Mouse (Mus musculus): ENCODE measurements around the gene Fcer1g. TPM values are rescaled to one million over a fixed set of nuclear protein-coding genes. Genes with fewer than 3 reads are reported as not detected.

Gene Fcer1g
- polyA plus RNA-seq, 1 experiment from 2014 or later, result 23.3 TPM

DNA sequence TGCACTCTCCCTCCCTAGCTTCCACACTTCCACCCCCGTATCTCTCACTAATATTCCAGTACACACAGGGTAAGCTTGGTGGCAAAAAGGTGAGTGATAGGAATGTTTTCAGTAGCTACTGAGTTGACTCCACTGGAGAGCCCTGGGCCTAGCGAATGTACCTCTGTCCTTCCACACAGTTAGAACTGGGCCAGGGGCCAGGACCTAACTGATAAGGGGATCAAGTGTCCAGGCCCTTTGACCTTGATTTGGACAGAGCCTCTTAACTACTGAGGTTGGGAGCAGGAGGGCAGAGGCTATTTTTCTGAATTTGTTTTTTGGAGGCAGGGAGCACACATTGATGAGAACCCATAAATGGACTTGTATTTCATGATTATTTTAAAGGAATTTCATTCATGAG, 10.4 kb downstream of the Fcer1g start:
- no peak overlapping the region for H3K4me2 ChIP-seq (replicated peaks)
- H3K9me3 ChIP-seq, result no peaks in the 10 kb centered on the region
- no peaks in the 10 kb centered on the region for H3K36me3 ChIP-seq
- H3K27me3 ChIP-seq, result no peaks in the 10 kb centered on the region
- H3K4me1 ChIP-seq, result peaks cover 9% of the 10 kb centered on the region
- no peak overlapping the region for H3K4me3 ChIP-seq
- H3K9ac ChIP-seq, result no peak overlapping the region
- no peak overlapping the region for H3K27ac ChIP-seq
- 75% methylated on average over 2 of the region's 2 CpGs for WGBS
- no peak for ATAC-seq (ENCODE audit: insufficient number of reproducible peaks, insufficient read depth, low FRiP score, low TSS enrichment)

DNA sequence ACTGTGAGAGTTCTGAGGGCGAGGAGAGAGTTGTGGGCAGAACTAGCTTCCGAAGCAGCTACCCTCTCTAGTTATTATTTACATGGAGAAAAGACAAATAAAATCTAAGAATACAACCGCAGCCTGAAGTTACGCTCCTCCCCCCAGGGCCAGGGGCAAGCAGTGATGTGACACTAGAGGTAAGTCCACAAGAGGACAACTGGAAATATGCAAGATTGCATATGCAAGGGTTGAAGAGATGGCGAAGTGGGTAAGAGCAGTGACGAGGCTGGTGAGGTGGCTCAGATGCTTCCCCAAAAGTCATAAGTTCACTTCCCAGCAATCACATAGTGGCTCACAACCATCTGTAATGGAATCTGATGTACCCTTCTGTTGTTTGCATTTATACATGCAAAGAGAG, 11.0 kb downstream of the Fcer1g start:
- Histone ChIP-seq H3K9me3 (no peaks in the 10 kb centered on the region), H3K4me1 (peaks cover 9% of the 10 kb centered on the region), H3K36me3 (no peaks in the 10 kb centered on the region), H3K4me3 (peak overlapping the region; percentile 56; the same call in 1 of the 2 replicates), H3K27me3 (no peaks in the 10 kb centered on the region), H3K4me2 (replicated peaks) (peak overlapping the region; percentile 74), H3K9ac (no peak overlapping the region), H3K27ac (peak overlapping the region; percentile 87)
- ATAC-seq (ENCODE audit: insufficient number of reproducible peaks, insufficient read depth, low FRiP score, low TSS enrichment), result no peak
- WGBS, result 80% methylated on average over 6 of the region's 6 CpGs

DNA sequence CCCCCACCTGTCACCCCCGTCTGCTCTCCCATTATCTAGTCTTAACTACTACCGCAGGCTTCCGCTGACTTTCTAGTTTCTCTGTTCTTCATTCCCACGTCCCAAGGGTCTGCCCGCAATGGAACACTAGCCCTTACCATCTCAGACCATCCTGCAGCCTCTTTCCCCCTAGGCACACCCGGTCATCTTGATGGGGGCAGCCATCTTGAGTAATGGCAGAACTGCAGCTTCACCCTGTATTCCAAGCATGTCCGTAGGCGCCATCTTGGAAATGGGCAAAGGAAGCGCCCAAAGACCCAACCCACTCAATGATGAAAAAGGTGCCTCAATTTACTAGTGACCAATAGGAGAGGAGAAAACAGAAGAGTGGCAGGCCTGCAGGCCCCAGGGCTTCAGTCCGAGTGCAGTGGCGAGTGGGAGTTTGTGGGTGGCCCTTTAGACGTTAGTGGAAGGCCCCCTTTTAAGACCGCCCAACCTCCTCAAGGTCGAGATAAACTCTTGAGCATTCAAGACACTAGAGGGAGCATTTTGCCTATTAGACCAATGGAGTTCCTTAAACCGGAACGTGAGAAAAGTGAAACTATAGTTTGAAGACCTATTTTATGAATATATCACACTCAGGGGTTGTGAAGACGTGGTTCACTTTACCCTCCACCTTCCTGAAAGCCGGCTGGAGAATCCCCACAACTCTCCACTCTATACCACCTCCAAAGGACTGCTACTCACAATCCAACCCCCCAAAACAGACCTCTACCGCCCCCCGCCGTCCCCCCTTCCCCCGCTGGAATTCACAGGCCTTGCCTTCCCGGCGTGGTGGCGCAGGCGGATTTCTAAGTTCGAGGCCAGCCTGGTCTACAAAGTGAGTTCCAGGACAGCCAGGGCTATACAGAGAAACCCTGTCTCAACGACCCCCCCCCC, 11.7 kb downstream of the Fcer1g start, which contains the start of gene Tomm40l:
Gene Tomm40l (minus strand): TSS at position 277 of the 918 bp plus-strand sequence.
- Histone ChIP-seq H3K4me2 (replicated peaks) (peak within 1 kb of the TSS; percentile 74), H3K9ac (peak within 1 kb of the TSS; percentile 51), H3K36me3 (no peaks in the 10 kb centered on the region), H3K9me3 (no peaks in the 10 kb centered on the region), H3K27ac (peak within 1 kb of the TSS; percentile 87), H3K27me3 (no peaks in the 10 kb centered on the region), H3K4me1 (peaks cover 9% of the 10 kb centered on the region), H3K4me3 (peak within 1 kb of the TSS; percentile 56)
- peak; percentile 96 for ATAC-seq (ENCODE audit: insufficient number of reproducible peaks, insufficient read depth, low FRiP score, low TSS enrichment)
- WGBS, result 2% methylated on average over 28 of the region's 28 CpGs

DNA sequence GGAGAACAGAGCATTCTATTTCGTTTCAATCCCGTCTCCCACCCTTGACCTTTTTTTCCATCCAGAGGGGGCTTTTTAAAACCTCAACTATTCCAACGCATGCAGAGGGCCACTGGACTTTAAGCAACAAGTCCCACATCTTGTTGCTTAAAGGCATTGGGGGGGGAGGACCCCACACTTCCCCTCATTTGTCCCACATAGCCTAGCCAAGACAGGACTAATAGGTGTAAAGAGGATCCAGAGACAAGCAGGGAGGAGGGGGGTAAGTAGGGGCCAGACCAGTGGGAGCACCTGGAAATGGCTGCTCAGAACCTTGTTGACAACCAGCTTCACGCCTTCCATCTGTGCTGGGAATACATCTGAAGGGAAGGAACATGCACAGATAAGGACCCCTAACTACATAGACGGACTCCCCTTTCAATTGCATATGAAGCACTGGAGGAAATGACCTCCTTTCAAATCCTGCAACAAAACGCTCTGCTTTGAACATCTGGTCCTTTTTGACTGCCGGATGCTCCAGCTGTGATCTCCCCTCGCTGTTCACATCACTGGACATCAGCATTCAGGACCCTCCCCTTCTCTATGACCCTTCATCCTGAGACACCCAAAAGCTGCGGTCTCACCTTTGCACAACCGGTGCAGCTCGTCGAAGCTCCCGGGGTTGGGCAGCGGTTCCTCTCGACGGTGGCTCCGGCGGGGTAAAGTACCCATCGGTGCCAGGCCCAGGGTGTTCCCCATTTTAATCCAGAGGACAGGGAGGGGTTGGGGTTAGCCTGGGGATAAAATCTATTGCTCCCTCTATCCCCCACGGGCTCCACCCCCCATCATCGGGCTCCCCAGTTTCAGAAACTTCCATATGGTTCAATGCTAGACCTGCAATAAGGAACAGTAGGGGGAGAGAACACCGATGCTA, 12.6 kb downstream of the Fcer1g start:
- Histone ChIP-seq H3K27ac (no peak overlapping the region), H3K9ac (peak overlapping the region; percentile 51), H3K4me1 (peaks cover 9% of the 10 kb centered on the region), H3K4me3 (peak overlapping the region; percentile 56), H3K27me3 (no peaks in the 10 kb centered on the region), H3K9me3 (no peaks in the 10 kb centered on the region), H3K4me2 (replicated peaks) (peak overlapping the region; percentile 74), H3K36me3 (no peaks in the 10 kb centered on the region)
- ATAC-seq (ENCODE audit: insufficient number of reproducible peaks, insufficient read depth, low FRiP score, low TSS enrichment), result no peak
- WGBS, result 6% methylated on average over 22 of the region's 22 CpGs

DNA sequence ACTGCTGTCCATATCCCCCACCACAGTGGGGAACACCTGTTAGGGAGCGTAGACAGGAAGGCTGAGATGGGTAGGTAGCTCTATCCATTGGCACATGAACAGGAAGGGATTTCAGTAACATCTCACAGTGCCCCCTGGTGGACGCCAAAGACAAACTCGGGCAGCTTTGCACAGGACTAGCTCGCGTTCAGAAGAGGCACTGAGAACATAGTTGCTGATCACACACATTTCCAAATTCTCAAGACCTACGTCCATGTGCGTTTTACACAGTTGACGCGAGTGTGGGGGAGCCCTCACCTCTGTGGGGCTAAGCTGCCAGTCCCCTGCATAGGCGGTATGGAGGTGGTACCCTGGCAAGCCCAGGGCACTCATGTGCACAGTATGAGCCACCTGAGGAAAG, 13.3 kb downstream of the Fcer1g start:
- ATAC-seq (ENCODE audit: insufficient number of reproducible peaks, insufficient read depth, low FRiP score, low TSS enrichment), result peak; percentile 17; the same call in 1 of the 2 replicates
- no peaks in the 10 kb centered on the region for H3K27me3 ChIP-seq
- peak overlapping the region; percentile 19; the same call in 1 of the 2 replicates for H3K9ac ChIP-seq

DNA sequence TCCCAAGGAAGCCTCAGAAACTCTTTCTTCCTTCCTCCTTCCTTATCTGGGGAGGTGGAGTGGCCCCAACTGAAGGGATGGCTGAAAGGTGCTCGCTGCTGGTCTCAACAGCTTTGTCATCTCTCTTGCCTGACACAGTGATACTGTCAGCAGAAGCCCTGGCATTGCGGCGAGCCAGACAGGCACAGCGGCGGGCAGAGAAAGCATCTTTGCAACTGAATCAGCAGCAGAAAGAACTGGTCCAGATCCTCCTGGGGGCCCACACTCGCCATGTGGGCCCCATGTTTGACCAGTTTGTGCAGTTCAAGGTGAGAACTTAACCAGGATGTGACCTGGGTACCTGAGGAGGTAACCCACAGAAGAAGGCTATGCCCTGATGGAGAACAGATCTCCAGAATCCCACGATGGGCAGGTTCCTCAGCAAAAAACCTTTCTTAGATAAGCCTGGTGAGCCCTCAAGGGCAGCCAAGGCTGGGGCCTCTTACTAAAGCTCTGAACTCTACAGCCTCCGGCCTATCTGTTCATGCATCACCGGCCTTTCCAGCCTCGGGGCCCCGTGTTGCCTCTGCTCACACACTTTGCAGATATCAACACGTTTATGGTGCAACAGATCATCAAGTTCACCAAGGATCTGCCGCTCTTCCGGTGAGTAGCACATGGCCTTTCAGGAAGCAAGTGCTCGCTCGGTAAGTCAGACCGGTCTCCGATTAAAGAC, 17.8 kb downstream of the Fcer1g start:
- WGBS, result 90% methylated on average over 18 of the region's 18 CpGs
- H3K27ac ChIP-seq, result no peak overlapping the region

More for the DNA sequence above, 13.3 kb downstream of the Fcer1g start:
- H3K36me3 ChIP-seq, result no peaks in the 10 kb centered on the region
- H3K4me2 ChIP-seq (replicated peaks), result peak overlapping the region; percentile 74
- peaks cover 9% of the 10 kb centered on the region for H3K4me1 ChIP-seq
- 9% methylated on average over 10 of the region's 10 CpGs for WGBS
- peak overlapping the region; percentile 56; the same call in 1 of the 2 replicates for H3K4me3 ChIP-seq
- no peak overlapping the region for H3K27ac ChIP-seq
- H3K9me3 ChIP-seq, result no peaks in the 10 kb centered on the region

DNA sequence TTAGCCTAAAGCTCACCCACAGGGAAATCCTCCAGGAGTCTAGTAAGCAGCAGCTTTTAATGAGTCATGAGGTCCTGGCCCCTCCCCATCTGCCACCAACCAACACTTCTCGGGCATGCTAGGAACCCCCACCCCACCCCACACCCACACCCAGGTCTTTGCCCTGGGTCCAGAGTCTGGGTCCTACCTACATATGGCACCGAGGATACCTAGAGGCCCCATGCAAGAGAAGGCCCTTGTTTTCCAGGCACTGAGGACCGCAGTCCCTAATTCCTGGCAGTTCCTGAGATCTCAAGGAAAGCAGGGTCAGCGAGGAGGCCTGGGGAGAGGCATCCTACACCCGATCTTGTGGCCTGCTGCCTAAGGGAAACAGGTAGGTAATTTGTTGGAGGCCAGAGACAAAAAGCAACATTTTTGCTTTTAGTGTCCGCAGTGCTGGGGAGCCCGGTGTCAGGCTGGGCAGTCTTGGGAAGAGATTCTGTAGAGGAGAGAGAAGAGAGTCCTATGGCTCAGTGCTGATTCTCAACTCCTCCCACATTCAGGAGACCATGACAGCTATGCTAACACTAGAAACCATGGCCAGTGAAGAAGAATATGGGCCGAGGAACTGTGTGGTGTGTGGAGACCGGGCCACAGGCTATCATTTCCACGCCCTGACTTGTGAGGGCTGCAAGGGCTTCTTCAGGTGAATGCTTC, 20.2 kb downstream of the Fcer1g start, which contains the start of gene Nr1i3:
Gene Nr1i3 (plus strand): TSS at position 170 of the 696 bp plus-strand sequence.
- Histone ChIP-seq H3K4me2 (replicated peaks) (no peak within 1 kb of the TSS), H3K9ac (no peak within 1 kb of the TSS), H3K36me3 (no peaks in the 10 kb centered on the region), H3K4me1 (no peaks in the 10 kb centered on the region), H3K9me3 (no peaks in the 10 kb centered on the region), H3K27me3 (no peaks in the 10 kb centered on the region), H3K4me3 (no peak within 1 kb of the TSS), H3K27ac (no peak within 1 kb of the TSS)
- 69% methylated on average over 10 of the region's 10 CpGs for WGBS
- no peak for ATAC-seq (ENCODE audit: insufficient number of reproducible peaks, insufficient read depth, low FRiP score, low TSS enrichment)

More for the DNA sequence above, 17.8 kb downstream of the Fcer1g start:
- ATAC-seq (ENCODE audit: insufficient number of reproducible peaks, insufficient read depth, low FRiP score, low TSS enrichment), result no peak
- Histone ChIP-seq H3K36me3 (no peaks in the 10 kb centered on the region), H3K9ac (no peak overlapping the region), H3K27me3 (no peaks in the 10 kb centered on the region), H3K4me2 (replicated peaks) (no peak overlapping the region), H3K9me3 (no peaks in the 10 kb centered on the region), H3K4me1 (peaks cover 6% of the 10 kb centered on the region), H3K4me3 (no peak overlapping the region)

DNA sequence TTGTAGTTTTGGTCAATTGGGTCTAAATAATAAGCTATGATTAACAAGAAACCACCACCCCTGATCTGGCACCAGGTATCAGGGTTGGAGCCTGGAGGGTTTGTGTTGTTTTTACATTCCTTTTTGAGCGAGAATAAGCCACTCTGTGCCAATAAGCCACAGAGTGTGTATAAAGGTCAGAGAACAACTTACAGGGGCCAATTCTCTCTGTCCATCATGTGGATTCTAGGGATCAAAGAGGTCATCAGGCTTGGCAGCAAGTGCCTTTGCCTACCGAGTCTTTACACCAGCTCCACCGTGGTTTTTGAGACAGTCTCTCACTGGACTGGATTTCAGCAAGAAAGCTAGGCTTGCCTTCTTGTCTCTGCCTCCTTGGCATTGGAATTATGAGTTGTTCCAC, 21.3 kb downstream of the Fcer1g start:
- no peak overlapping the region for H3K4me2 ChIP-seq (replicated peaks)
- H3K4me1 ChIP-seq, result no peaks in the 10 kb centered on the region
- no peak overlapping the region for H3K27ac ChIP-seq
- H3K9ac ChIP-seq, result no peak overlapping the region
- H3K9me3 ChIP-seq, result no peaks in the 10 kb centered on the region
- no peak for ATAC-seq (ENCODE audit: insufficient number of reproducible peaks, insufficient read depth, low FRiP score, low TSS enrichment)
- H3K27me3 ChIP-seq, result no peaks in the 10 kb centered on the region
- H3K4me3 ChIP-seq, result no peak overlapping the region
- WGBS, result 42% methylated on average over 3 of the region's 3 CpGs
- H3K36me3 ChIP-seq, result no peaks in the 10 kb centered on the region

DNA sequence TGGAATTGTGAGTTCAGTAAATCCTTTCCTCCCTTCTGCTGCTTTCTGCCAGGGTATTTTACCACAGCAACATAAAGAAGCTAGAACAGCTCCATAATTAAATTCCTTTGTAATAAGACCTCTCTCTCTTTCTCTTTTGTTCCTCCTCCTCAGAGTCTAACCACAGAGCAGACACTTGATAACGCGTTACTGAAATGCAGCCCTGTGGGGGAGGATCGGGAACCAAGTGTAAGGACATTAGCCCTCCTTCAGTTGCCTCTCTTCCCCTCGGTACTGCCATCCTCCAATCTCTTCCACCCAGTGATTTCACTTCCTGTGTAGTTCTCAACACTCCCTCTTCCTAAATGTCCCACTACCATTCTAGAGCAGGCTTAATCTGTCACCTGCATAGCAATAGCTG, 24.8 kb downstream of the Fcer1g start:
- ATAC-seq (ENCODE audit: insufficient number of reproducible peaks, insufficient read depth, low FRiP score, low TSS enrichment), result no peak
- no peak overlapping the region for H3K27ac ChIP-seq
- no peaks in the 10 kb centered on the region for H3K4me1 ChIP-seq
- WGBS, result 24% methylated on average over 4 of the region's 4 CpGs
- no peaks in the 10 kb centered on the region for H3K27me3 ChIP-seq
- no peak overlapping the region for H3K4me2 ChIP-seq (replicated peaks)
- no peaks in the 10 kb centered on the region for H3K36me3 ChIP-seq
- H3K9me3 ChIP-seq, result no peaks in the 10 kb centered on the region
- H3K4me3 ChIP-seq, result no peak overlapping the region
- no peak overlapping the region for H3K9ac ChIP-seq

DNA sequence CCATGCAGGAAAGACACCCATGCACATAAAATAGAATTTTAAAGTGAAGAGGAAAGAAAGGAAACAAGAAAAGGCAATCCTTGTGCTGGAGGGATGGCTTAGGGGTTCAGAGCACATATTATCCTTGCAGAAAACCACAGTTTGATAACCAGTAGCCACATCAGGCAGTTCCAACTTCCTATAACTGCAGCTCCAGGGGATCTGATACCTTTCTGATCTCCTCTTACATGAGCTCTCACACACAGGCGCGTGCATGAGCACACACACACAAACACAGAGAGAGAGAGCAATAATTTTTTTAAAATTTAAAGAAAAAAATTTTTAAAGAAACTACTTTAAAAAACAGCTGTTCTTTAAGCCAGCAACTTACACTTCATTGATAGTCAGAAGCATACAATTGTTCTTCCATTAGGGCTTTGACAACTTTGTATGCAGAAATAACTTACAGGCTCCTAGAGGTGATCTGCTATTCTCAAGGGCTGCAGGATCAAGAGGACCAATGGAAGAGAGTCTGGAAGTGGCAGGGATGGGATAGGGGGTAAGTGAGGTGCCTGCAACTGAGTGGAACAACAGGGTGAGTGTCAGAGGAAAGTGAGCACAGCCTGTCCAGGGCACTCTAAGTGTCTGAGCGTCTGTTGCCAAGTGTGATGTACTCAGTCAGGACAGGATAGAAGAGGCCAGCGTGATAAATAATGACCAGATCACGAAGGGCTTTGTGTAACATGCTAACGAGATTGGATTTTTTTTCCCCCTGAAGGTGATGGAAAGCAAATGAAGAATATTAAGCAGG, 28.3 kb downstream of the Fcer1g start:
- H3K9me3 ChIP-seq, result no peaks in the 10 kb centered on the region
- H3K27me3 ChIP-seq, result no peaks in the 10 kb centered on the region
- H3K4me2 ChIP-seq (replicated peaks), result no peak overlapping the region
- H3K4me1 ChIP-seq, result no peaks in the 10 kb centered on the region
- H3K36me3 ChIP-seq, result no peaks in the 10 kb centered on the region
- no peak overlapping the region for H3K9ac ChIP-seq
- H3K4me3 ChIP-seq, result no peak overlapping the region
- 78% methylated on average over 6 of the region's 6 CpGs for WGBS
- no peak overlapping the region for H3K27ac ChIP-seq
- ATAC-seq (ENCODE audit: insufficient number of reproducible peaks, insufficient read depth, low FRiP score, low TSS enrichment), result no peak

All from embryonic facial prominence, embryonic 12.5 days (tissue).